Mouse (Mus musculus) liver, embryonic 14.5 days (tissue): ENCODE results near the gene Fdps.

Experiments
- CTCF ChIP-seq: IDR thresholded peaks from 2 replicates; pipeline ENCODE4 v1.5.1; 2016; ENCODE audit warnings: antibody characterized with exemption, low read depth, control low read depth
- EP300 ChIP-seq: IDR thresholded peaks from 2 replicates; pipeline ENCODE4 v1.6.1; 2016; ENCODE audit warnings: antibody characterized with exemption, low read depth

DNA sequence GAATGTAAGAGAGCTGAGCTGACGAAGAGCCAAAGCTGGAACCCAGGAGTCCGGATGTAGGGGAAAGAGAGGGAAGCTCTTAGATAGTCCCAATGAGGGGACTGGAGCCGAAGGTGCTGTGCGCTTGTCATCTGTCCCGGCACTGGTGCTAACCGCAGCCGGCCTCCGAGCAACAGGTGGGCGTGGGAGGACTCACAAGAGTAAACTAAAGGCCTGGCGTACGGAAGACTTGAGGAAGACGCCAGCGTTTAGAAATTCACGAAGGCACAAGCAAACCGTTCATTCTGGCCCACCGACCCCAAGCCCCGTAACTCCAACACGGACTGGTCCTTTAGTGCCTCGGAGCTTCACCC is 324 bp downstream of the Fdps start:
- TF ChIP-seq CTCF (no peak), EP300 (no peak)
